Mouse (Mus musculus): ENCODE measurements at regions not wholly inside any gene's neighbourhood (a gene's known extent, or its start where the extent isn't known, plus 50 kb on each side); places are given as distances from the start of the nearest gene placed in this dataset.
A peak's percentile ranks its signal among the peaks of the same experiment; 100 is the strongest.

DNA sequence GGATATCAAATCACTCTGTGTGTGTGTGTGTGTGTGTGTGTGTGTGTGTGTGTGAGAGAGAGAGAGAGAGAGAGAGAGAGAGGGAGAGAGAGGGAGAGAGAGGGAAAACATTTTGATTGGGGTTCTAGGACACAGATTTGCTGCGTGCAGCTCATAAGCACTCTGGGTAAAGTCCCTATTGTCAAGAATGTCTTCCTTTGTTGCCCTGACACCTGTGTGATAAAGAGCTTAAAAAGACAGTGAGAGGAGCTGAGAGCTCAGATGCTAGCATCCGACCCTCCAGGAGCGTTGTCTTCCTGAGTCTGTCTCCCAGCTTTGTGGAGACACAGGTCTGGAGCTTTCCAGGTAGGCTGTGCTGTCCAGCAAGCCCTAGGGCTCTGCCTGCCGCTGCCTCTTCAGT is 146.8 kb upstream of the Gm5148 start:
- no peak for ATAC-seq

- no peak for ATAC-seq
Measured at GRCm38 (mm10) chr3:37868454-37868853, 144.2 kb upstream of the Gm5148 start.

- ATAC-seq = no peak
Measured at GRCm38 (mm10) chr3:37862756-37863155, 138.5 kb upstream of the Gm5148 start.

DNA sequence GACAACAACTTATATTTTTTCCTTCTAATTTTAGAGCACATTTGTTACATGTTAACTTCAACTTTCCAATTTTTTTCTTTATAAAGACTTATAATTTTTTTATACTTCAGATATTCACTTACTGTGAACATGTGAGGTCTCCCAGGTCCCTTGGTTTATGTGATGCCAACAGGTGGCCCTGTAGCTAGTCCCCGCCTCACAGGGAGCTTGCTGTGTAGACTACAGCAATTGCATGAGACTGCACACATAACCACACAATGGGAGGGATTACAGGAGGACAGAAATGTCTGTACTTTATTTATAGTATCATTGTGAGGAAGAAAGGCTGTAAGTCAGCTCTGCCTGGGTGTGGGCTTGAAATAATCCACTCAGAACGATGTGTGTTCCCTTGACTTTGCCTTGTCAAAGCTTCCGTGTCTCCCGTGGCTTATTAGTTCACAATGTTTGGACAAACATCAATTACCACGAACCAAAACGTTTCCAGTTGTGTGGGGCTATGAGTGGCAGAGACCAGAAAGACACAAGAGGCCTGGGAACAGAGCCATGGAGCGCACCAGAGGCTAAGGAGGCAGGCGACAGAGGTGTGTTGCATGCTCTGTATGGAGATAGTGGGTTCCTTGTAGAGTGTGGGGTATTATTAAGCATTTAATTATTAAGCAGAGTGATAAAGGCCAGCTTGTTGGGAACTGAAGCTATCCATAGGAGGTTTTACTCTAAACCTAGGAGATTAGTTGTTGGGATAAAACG is 136.6 kb upstream of the Gm5148 start:
- ATAC-seq = no peak

GRCm38 (mm10) chr3:37860034-37860714 is 135.9 kb upstream of the Gm5148 start:
- peak; percentile 95 for ATAC-seq

DNA sequence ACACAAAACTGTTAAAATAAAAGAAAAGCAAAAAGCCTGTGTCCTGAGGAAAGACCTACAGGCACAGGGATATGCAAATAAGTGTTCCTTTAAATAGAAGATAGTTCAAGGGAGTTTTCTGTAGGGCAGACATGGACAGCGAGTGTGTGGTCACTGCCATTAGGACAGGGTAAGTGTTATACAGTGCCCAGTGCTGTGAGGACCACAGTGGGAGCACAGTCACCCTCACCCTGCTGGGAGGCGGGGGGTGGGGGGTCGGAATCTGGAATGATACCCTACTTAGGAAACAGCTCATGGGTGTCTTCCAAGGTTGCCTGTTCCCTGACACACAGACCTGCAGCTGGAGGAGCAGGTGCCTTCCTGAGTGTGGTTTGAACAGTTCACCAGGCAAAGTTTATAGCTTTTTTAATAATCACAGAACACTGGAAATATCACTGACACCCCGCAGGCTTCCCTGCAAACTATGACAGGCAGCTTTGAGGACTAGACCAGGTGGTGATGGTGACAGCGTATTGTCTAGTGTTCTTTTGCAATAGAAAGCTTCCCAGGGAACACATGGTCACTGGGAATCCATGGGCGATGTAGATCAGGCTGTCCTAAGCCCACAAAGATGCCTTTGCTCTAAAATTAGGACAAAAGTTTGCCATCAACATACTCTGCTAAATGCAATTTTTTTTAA is 134.5 kb upstream of the Gm5148 start:
- ATAC-seq = no peak

DNA sequence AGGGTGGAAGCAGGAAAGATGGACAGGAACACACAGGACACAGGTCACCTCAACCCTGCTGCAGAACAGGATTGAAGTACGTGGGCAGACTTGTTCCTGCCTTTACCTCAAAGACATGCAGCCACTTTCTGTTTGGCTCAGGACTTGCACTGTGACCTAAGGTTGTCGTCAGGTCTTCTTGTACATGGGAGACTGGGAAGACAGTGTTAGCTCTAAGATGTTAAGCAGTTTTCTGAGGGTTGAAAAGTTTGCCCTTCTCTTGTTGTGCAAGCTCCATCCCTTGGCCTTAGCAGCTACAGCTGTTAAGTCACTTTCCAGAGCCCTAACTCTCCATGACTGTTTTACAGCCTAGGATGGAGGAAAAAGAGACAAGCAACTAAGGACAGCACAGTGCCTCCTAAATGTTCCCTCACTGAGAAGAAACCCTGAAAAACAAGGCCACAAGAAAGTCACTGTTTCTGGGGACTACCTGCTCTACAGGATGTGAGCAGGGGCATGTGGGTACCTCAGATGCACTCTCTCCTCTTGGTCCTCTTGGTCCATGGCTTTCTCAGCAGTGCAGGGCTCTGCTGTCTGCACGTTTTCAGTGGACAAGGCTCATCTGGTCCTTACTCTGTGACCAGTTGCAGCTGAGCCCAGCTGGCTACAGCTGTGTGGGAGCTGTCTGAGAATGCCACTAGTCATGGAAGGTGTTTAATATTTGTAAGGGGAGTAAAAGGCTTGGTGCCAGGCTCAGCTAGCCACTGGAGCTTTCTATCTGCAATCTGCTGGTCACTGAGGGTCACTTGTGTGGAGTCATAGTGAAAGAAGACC is 122.1 kb upstream of the Gm5148 start:
- ATAC-seq = peak; percentile 65

- peak; percentile 73 for ATAC-seq
Measured at GRCm38 (mm10) chr3:37845313-37846023, 121.2 kb upstream of the Gm5148 start.

- ATAC-seq = no peak
Measured at GRCm38 (mm10) chr3:37844731-37845312, 120.5 kb upstream of the Gm5148 start.

DNA sequence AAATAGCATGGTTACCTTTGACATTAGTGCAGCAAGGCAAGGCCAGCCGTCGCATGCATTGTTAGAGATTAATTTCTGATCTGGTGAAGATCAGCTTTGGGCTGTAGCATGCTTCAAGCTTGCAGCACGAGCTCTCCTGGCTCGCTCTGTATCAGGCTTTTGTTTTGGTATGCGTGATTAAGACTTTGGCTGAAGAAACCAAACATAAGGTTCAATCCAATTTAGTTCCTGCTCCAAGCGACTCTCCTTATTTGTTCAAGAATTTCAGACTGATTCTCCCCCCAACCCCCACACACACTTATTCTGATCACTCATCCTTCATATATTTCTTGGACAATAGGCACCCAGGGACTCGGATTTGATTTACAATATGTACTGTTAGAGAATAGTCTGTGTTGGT is 118.0 kb upstream of the Gm5148 start:
- no peak for ATAC-seq

- ATAC-seq = no peak
Measured at GRCm38 (mm10) chr3:37838896-37839295, 114.6 kb upstream of the Gm5148 start.

- no peak for ATAC-seq
Measured at GRCm38 (mm10) chr3:37836749-37837148, 112.5 kb upstream of the Gm5148 start.

DNA sequence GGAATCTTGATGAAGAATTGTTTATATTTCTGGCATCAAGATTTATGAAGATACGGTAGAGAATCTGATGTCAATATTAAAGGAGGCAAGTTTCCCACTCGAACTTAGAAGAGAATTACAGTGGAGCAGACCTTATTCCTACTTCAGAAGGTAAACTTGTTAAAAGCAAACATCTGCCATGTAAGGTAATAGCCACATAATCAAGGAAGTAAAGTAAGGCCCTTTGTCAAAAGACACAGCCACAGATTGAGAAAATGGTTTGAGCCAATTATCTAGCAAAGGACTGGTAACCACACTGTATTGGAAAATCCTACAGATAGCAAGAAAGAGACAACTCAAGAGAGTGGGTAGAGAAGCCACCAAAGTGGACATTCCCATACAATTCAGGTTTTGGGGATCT is 111.4 kb upstream of the Gm5148 start:
- ATAC-seq = no peak

GRCm38 (mm10) chr3:37835135-37835534 is 110.8 kb upstream of the Gm5148 start:
- ATAC-seq = no peak

GRCm38 (mm10) chr3:37834626-37835025 is 110.3 kb upstream of the Gm5148 start:
- ATAC-seq = no peak

DNA sequence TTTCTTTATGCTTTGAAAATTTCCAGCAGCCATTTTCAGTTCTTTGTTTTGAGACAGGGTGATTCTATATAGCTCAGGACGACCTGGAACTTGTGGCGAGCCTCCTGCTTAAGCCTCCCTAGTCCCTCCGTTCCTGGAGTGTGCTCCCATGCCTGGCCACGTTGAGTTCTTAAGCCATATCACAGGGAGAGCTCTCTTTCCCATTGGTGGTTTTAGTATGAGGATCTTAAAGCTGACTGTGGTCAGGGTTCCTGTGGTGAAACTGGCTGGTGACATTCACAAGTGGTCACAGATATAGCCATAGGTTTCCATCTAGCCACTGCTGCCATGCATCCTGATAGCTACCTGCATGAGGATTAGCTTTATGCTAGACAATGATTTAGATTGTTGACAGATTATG is 109.1 kb upstream of the Gm5148 start:
- no peak for ATAC-seq

GRCm38 (mm10) chr3:37827546-37827945 is 103.3 kb upstream of the Gm5148 start:
- ATAC-seq = no peak

DNA sequence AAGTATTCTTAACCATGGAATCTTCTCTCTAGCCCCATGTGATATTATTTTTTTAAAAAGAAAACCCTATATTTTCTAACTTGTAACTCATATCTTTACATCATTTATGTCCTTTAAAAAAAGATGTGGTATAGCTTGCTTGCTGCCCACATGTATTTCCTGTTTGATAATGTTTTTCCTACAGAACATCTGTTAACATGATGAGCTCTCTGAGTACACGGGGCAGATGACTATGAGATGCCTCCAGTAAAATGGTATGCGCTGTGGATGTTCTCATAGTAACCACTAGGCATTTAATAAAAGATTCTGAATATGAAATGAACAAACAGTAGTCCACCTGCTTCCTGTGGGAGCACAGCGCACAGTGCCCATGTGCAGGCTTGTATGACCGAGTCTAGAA is 101.3 kb upstream of the Gm5148 start:
- peak; percentile 75 for ATAC-seq

DNA sequence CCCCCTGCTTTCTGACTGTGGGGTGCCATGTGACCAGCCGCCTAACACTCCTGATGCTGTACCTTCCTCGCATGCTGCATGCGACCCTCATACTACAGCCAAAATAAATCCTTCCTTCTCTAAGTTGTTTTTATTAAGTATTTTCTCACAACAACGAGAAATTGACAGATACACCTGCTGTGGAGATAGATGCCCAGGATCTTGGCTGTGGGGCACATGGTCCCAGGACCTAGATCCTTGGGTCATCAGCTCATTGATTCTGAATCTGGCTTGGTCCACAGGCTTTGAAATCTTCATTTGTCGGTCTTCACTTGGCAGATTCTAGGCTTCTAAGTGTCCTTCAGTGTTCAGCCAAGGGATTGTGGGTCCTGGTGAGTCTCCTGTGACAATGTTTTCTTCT is 100.4 kb upstream of the Gm5148 start:
- no peak for ATAC-seq

DNA sequence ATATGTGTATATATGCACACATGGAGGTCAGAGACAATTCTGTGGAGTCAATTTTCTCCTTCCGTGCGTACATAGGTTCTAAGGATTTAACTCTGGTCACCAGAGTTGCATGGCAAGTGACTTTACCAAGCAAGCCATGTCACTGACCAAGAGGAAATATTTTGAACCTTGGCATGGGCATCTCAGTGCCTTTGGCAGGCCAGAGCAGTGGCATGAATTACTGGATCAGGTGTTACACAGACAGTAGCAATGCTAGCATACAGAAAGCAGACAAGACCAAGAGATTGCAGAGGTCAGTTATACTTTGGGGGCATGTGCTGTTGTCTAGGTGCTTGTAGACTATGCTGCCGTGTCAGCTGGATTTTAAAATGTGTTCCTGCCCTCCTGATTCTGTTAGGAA is 95.2 kb upstream of the Gm5148 start:
- no peak for ATAC-seq

DNA sequence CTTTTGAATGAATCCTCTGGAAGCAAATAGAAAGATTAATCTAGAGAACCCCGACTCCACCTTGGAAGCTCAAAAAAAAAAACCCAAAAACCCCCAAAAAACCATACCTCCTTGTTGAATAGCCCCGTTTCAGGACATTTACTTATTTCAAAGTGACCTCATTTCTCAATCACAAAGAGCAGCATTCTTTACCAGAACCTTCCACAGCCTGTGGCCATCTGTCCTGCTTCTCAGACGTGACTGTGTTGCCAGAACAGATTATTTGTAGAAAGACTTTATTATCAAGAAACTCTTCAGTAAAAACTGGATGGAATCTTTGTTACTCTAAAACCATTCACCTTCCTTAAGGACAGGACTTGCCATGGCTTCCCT is 93.1 kb upstream of the Gm5148 start:
- ATAC-seq = no peak
